Mouse (Mus musculus) myocyte (in vitro differentiated cells): ENCODE data around the gene Fstl3.

Source experiments
- CEBPB ChIP-seq: IDR thresholded peaks from 2 replicates; pipeline ENCODE4 v1.6.1; 2011; ENCODE audit warnings: mild to moderate bottlenecking, moderate library complexity; ENCODE audit not compliant: poor library complexity, insufficient read depth, severe bottlenecking
- E2F4 ChIP-seq: IDR thresholded peaks from one replicate; pipeline ENCODE4 v1.6.1; 2011; ENCODE audit warnings: mild to moderate bottlenecking, control low read depth, moderate library complexity; ENCODE audit not compliant: insufficient read depth
- MAX ChIP-seq: IDR thresholded peaks from one replicate; pipeline ENCODE4 v1.6.1; 2011; ENCODE audit warnings: low read depth, mild to moderate bottlenecking, control low read depth
- POLR2A ChIP-seq: IDR thresholded peaks from one replicate; pipeline ENCODE4 v1.6.1; 2011; ENCODE audit warnings: low read depth, mild to moderate bottlenecking, control low read depth, moderate library complexity; ENCODE audit not compliant: insufficient read length
- SRF ChIP-seq: IDR thresholded peaks from one replicate; pipeline ENCODE4 v1.6.1; 2011; ENCODE audit warnings: low read depth; ENCODE audit not compliant: control insufficient read depth, insufficient read length
- TCF12 ChIP-seq: IDR thresholded peaks from one replicate; pipeline ENCODE4 v1.6.1; 2011; ENCODE audit warnings: mild to moderate bottlenecking, control low read depth; ENCODE audit not compliant: poor library complexity, insufficient read depth, severe bottlenecking
- USF1 ChIP-seq: IDR thresholded peaks from one replicate; pipeline ENCODE4 v1.6.1; 2011; ENCODE audit warnings: low read depth, mild to moderate bottlenecking, control low read depth, moderate library complexity

DNA sequence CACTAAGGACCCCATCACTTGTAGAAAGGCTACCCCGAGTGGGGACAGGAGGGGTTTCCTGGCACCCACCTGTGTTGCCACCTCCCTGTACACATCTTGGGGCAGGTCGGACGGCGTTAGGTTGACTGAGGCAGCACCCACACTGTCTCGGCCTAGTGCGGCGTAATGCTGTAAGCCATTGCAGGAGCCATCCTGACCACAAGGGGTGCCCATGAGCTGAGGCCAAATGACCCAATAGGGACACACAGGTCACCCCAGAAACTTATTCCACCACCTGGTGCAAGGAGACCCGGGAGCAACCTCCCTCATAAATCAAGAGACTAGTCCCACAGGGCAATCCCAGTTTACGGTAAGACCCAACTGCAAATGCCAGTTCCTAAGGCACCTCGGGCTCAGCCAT, 38.8 kb upstream of the Fstl3 start:
- TF ChIP-seq USF1, result no peak
- no peak for TF ChIP-seq POLR2A
- no peak for TF ChIP-seq CEBPB
- TF ChIP-seq SRF, result no peak
- TF ChIP-seq MAX, result no peak
- no peak for TF ChIP-seq TCF12
- TF ChIP-seq E2F4, result no peak
